Mouse (Mus musculus) urinary bladder, adult 18-20 months (tissue): ENCODE measurements around the gene Sfn.

Experiments used
- DNase-seq, 2 experiments: peaks; one replicate each; pipeline ENCODE4 v3.0.0; 2022; ENCODE audit warnings: low spot score in 2 of 2, mixed read lengths in 2 of 2

Gene Sfn

GRCm38 (mm10) chr4:133577983-133578382 is 24.0 kb downstream of the Sfn start:
- DNase-seq: no peak

GRCm38 (mm10) chr4:133574843-133575202 is 27.1 kb downstream of the Sfn start:
- no peak for DNase-seq

- peak; percentile 86 to 89 for DNase-seq
Measured at GRCm38 (mm10) chr4:133574070-133574842, 27.7 kb downstream of the Sfn start, which contains the start of gene Gpatch3. TSS of gene Gpatch3 (plus strand) at chr4:133574745.

- no peak for DNase-seq
Measured at GRCm38 (mm10) chr4:133570066-133570466, 31.9 kb downstream of the Sfn start.

GRCm38 (mm10) chr4:133569291-133570065 is 32.5 kb downstream of the Sfn start:
- DNase-seq: no peak

GRCm38 (mm10) chr4:133567251-133567650 is 34.7 kb downstream of the Sfn start:
- DNase-seq: no peak

- DNase-seq: no peak
Measured at GRCm38 (mm10) chr4:133563123-133563571, 38.8 kb downstream of the Sfn start.

GRCm38 (mm10) chr4:133561622-133562021 is 40.3 kb downstream of the Sfn start:
- DNase-seq: no peak

GRCm38 (mm10) chr4:133559846-133560245 is 42.1 kb downstream of the Sfn start:
- no peak for DNase-seq

GRCm38 (mm10) chr4:133557041-133557717 is 44.8 kb downstream of the Sfn start:
- DNase-seq: no peak

- DNase-seq: no peak
Measured at GRCm38 (mm10) chr4:133553448-133554330, 48.3 kb downstream of the Sfn start.

- no peak for DNase-seq
Measured at GRCm38 (mm10) chr4:133552768-133553447, 49.1 kb downstream of the Sfn start, which contains the start of gene Nr0b2. TSS of gene Nr0b2 (plus strand) at chr4:133553376.

- no peak for DNase-seq
Measured at GRCm38 (mm10) chr4:133552029-133552428, 49.9 kb downstream of the Sfn start.
